Mouse (Mus musculus): Measurements from ENCODE around the gene Tmem175. TPM values are rescaled to one million over a fixed set of nuclear protein-coding genes. Genes with fewer than 3 reads are reported as not detected.
"Not testable (repeated sequence)": the region's sequence is repeated elsewhere in the genome, so short reads cannot be mapped to it uniquely, and the experiment has no call there.

The Tmem175 gene
- 10 to 100 TPM; 39.5 to 44.9 (median 42.5) TPM for total RNA-seq (2022)

DNA sequence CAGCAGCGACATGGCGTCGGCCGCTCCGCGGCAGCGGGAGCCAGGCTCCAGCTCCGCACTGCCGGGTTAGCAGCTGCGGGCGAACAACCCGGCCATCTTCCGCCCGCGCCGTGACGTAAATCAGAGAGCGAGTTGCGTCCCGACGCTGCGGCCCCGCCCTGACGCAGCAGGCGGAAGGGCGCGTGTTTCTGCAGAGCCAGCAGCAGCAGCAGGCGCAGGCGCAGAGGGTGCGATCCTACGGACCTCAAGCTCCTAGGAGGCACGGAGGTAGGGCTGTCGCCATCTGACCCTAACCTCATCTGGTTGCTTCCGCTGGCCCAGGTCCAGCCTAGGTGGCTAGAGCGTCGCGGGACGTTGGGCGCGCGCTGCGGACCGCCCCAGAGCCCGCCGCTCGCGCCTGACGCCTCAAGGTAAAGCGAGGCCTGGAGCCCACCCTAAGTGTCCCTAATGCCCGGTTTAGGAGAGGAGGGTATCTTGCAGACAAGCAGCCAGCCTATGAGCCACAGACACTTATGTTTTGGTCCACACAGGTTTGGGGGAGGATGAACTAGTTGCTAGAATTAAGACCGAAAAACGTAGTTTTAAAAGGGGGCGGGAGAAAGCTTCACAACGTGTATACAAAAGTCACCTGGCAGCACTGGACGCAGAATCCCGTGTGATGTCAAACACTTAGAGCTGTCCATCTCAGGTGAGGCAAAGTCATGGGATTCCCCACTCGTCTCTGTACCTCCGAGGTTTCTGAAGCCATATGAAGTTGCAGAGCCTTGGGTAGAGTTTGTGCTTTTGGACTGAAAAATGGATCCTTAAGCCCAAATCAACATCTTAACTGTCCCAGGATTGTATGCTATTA is at the start of gene Tmem175, which contains the start of gene Gak:
TSS of gene Tmem175 (plus strand) at position 137 of the 850 bp plus-strand sequence.
TSS of gene Gak (minus strand) at position 122 of the 850 bp plus-strand sequence.
- DNase-seq (ENCODE audit: low spot score in 2 of 2) = peak; percentile 87 to 90

DNA sequence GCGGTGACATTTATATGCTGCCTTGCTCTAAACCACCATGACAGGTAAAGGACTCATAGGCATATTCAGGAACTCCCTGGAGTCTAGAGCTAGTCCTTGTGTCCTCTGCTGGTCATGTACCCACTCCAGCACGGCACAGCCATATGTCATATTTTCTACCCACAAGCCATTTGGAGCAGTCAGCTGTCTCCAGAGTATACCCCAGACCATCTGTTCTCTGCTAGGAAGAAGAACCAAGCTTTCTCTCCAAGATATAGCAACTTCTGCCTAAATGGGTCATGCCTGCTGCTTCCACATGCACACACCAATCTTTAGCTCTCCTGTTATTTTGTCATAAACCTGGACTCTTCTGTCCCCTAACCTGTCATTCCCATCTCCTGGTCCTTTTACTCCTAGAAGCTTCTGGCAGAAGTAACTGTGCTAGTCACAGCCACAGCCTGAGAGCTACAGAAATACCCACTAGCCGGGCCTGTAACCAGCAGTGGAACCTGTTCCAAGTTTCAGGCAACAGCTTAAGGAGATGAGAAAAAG is 48.1 kb upstream of the Tmem175 start:
- DNase-seq (ENCODE audit: low spot score in 2 of 2) = peak; percentile 59 to 60

DNA sequence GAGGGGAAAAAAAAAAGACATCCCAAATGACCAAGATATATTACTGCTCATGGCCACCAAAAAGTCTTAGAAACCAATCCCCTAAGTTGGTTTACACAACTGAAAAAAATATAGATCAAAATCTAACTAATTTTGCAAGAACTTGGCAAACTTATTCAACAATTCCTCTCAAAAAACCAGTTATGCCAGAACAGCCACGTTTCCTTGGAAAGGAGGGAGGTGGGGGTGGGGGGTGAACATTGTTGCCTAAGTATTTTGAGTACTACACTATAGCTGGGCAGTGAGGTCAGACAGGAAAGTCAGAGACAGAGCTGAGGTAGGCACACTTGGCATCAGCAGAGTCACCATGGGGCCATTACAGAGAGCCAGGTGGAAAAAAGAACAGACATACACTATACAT is 29.6 kb upstream of the Tmem175 start:
- DNase-seq (ENCODE audit: low spot score in 2 of 2) = no peak

DNA sequence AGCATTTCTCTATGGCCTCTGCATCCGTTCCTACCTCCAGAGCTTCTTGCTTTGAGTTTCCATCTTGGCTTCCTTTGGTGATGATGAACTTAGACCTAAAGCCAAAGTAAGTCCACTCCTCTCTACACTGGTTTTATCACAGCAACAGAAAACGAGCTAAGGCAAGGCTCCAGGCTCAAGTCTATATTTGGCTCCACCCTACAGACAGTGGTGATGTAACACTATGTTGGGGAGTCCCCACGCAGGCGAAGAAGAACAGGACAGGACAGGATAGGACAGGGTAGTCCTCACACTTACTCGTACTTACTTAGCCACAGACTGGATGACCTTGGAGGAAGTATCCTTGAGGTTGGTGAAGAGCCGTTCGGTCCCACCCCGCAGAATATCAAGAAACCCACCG is 27.0 kb upstream of the Tmem175 start:
- no peak for DNase-seq (ENCODE audit: low spot score in 2 of 2)

DNA sequence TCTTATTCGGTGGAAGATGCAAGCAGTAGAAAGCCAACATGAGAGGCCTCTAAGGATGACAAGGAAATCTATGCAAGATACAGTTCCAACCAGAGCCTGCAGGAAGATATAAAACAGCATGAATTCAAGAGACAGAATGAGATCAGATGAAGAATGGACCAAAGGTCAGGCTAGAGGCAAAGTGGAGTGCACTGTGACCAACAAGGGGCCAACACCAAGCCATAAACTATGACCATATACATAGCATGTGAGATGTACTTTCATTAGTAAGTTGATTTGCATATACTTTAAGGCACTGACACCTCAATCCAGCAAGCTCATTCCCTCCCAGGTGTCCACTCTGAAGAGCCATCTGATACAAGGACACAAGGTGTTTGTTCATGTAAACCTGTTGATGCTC is 19.1 kb upstream of the Tmem175 start:
- no peak for DNase-seq (ENCODE audit: low spot score in 2 of 2)

DNA sequence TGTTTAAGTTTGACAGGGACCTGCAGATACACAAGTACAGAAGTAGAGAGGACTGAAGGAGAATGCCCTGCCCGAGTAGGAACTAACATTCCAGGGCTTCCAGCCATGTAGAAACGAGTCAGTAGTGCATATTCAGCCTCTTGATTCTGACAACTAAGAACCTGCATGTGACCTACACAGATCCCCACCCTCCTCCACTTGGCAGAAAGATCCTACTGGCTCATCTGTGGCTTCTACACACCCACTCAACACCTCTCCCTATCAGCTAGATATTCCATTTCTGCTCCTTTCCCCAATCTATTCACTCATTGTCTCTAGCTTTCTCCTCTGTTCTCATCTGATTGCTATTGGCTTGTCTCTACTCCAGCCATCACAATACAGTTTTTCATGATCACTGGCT is 7.7 kb upstream of the Tmem175 start:
- DNase-seq (ENCODE audit: low spot score in 2 of 2) = no peak

DNA sequence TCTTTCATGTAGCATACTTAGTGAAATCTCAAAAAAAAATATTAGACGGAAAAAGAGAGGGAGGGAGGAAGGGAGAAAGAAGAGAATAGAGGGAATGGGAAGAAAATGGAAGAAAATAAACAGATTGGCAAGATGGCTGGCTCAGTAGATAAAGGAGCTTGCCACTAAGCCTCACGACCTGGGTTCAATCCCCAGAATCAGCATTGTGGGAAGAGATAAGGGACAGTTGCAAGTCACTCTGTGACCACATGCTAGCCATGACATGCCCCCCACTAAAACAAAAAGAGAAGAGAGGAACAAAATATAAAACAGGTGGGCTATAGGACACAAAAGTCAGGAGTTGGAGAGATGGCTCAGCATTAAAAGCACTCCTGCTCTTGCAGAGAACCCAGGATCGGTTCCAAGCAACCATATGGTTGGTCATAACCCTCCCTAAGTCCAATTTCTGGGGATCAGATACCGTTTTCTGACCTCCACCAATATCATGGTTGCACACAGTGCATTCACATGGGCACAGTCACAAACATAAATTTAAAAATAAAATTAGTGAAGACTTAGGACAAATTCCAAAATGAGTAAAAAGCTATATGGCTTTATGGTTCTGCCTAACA is 3.4 kb upstream of the Tmem175 start:
- no peak for DNase-seq (ENCODE audit: low spot score in 2 of 2)

DNA sequence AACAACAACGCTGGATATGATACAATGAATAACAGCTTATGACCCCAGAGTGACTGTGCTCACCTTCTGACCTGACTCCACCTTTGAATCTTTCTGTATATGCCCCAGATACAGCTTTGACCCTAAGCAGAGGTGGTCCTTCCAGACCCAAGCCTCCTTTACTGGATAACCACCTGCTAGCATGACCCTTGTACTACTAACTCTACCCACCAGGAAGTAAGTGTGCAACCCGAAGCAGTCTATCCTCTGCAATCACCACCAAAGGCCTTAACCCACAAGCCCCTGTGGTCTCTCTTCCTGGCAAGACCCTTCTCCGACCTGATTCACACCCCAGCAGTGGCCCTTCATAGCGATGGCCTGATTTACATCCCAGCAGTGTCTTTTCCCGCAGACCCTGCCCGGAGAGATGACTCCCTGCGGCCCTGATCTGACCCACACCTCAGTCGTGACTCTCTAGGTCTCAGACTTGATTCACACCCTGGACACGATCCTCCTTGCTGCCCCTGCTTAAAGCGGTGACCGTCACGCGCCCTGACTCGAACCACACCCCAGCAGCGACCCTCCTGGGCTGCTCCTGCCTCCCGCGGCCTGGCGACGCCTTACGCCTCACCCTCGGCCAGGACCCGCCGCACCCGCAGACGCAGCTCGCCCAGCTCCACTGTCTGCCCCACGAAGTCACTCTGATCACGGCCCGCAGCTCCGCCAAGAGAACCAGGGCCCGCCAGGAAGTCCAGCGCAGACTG is 508 bp upstream of the Tmem175 start:
- no peak for DNase-seq (ENCODE audit: low spot score in 2 of 2)

DNA sequence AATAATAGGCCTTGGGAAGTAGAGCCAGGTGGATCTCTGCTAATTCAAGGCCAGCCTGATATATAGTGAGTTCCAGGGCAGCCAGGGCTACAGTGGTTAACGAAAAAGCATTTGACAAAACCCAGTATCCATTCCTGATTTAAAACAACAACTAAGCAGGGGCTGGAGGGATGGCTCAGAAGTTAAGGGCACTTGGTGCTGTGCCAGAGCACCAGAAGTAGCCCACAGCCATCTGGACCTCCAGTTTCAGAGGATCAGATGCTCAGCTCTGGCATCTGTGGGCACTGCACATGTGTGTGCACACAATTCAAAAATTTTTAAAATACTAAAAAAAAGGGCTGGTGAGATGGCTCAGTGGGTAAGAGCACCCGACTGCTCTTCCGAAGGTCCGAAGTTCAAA is 4.1 kb downstream of the Tmem175 start:
- no peak for DNase-seq (ENCODE audit: low spot score in 2 of 2)

DNA sequence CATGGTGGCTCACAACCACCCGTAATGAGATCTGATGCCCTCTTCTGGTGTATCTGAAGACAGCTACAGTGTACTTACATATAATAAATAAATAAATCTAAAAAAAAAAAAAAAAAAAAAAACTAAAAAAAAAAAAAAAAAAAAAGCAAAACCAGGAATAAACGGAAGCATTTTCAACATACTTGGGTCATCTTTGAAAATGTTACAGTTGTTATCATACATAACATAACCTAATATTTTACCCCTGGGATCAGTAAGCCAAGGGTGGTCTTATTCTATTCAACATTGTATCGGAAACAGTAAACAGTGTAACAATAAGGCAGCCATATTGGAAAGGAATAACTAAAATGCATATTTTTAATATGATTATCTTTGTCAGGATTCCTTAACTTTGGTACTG is 4.5 kb downstream of the Tmem175 start:
- not testable (repeated sequence) for DNase-seq (ENCODE audit: low spot score in 2 of 2)

DNA sequence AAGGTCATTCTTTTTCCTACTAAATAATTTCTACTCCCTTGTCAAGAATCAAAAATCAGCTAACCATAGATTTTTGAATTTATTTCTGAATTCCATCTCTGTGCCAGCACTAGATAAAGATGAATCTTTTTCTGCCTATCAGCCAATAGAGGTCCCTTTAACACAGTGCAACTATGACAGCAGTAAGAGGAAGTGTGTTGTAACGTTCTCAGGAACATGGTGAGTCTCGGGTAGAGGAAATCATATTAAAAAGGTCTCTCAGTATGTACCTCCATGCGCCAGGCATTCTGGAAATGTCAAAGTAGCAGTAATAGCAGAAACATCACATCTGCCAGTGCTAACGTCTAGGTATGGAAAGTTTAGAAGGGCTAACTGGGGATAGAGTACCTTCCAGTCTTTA is 6.6 kb downstream of the Tmem175 start:
- DNase-seq (ENCODE audit: low spot score in 2 of 2) = no peak

DNA sequence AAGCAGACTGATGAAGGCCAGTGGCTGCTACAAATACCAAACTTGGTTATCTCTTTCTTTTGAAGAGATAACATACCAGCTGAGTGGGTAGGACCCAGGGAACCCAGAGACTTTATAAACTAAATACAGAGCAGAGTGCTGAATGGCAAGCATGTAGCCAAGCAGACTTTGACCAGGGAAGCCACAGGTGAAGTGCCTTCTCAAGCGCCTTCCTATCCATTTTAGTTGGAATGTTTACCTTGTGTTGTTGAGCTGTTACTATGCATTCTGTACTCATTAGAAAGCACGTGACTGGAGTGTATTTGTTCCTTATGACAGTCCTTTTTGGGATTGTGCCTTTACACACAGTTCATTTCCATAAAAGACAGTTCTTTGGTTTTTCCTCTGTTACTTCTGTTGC is 14.1 kb downstream of the Tmem175 start:
- DNase-seq (ENCODE audit: low spot score in 2 of 2) = no peak

DNA sequence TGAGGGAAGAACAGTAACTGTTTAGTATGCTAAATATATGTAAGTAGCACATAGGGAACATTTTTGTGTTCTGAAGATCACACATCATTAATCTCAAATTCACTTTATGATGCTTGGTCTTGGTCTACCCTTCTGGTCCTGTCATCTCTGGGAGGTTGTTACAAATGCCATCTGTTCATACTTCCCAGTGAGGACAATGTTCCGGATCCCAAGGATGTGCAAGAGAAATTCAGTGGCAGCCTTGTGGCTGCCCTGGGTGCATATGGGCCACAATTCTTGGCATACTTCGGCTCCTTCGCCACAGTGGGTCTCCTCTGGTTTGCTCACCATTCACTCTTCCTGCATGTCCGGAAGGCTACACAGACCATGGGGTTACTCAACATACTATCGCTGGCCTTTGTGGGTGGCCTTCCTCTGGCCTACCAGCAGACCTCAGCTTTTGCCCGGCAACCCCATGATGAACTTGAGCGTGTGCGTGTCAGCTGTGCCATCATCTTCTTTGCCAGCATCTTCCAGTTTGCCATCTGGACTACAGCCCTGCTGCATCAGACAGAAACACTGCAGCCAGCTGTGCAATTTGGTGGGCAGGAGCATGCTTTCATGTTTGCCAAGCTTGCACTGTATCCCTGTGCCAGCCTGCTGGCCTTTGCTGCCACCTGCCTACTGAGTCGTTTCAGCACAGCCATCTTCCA is 16.2 kb downstream of the Tmem175 start:
- no peak for DNase-seq (ENCODE audit: low spot score in 2 of 2)

DNA sequence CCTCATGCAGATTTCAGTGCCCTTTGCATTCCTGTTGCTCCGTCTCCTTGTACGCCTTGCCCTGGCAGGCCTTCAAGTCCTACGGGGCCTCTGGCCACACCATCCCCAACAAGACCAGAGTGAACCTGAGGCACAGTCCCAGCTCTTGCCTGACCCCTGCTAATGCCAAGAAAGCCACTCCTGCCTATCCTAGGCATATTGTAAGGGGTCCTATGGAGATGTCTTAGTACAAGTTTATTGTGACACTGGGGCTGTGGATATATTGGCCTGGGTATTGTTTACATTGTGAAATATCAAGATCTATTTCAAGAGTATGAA is 16.7 kb downstream of the Tmem175 start:
- no peak for DNase-seq (ENCODE audit: low spot score in 2 of 2)

DNA sequence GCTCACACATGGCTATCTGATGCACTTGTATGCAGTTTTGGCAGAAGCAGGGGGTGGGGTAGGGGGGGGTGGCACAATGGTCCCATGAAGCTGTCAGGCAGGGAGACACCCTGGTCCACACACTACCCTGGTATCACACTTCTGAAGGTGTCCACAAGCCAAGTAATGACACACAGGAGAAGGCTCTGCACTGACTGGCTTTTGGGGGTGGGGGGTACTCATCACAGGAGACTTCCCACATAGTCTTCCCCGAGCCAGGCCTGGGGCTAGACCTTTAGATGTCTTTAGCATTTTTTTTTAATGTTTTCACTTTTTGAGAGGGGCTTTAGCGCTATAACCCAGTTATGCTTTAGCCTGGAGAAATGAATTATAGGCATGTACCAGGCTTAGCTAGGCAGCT is 17.7 kb downstream of the Tmem175 start:
- DNase-seq (ENCODE audit: low spot score in 2 of 2) = no peak

DNA sequence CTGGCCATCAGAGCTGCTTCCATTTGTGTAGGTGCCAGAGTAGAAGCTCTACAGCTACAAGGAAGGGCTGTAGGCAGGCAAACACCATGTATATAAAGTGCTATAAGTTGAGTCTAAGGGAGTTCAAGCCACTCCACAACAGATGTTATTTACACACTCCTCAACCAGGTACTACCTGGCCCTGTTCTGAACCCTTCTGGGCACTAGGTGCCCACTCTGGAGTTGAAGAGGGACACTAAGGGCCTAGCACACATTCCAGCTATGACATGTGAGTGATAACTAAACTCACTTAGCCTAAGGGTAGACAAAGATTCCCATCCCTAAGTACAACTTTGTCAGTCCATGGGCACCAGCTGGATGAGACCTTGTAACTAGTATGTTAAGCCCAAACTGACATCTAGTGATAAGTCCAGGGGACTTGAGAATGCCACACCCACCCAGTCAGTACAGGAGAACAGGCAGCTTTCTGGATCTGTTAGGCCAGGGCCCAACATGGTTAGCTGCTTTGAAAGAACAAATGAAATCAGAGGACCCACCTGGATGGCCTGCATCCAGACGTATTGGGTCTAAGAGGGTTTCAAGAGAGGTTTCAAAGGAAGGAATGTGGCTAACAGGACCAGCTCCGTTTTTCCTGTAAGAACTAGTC is 18.4 kb downstream of the Tmem175 start:
- no peak for DNase-seq (ENCODE audit: low spot score in 2 of 2)

DNA sequence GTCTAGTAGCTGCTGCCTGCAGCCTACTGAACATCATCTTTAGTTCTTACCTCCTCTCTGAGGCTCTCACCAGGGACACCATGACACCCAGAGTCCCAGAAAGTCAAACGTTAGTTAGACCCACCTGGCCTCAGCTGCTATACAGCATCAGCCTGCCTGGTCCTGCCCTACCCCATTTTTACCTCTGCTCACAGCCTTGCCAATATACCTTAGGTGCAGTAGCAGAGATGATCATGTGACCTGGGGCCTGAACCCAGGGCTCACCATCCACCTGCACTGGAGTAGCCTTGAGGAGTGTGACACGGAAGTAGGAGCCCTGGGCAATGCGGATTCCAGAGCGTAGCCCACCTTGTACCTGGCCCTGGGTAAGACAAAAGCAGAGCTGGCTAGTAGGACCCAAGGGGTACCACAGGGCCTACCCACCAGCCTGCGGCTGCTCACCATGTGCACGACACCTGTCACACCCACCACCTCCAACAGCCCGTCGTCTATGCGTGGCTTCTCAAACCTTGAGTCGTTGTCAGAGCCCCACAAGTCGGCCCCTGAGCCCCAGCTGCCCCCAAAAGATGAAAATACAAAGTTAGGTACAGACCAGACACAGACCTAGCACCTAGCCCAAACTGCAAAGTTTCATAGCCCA is 19.5 kb downstream of the Tmem175 start:
- no peak for DNase-seq (ENCODE audit: low spot score in 2 of 2)

DNA sequence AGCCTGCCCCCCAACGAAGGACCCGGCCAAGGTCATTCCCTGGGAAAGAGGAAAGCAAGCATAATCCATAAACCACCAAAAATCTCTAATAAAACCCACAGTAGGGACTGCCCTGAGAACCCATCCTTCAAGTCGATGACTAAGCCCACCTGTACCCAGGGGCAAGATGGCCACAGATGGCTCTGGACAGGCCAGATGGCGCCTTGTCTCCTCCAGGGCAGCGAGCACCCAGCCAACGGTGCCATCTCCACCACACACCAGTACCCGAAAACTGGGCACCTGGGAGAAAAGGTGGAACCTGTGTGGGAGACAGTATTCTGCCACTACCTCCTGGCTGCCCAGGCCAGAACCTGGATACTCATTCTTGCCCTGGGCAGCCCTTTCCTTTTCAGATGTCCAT is 20.8 kb downstream of the Tmem175 start:
- DNase-seq (ENCODE audit: low spot score in 2 of 2) = no peak

DNA sequence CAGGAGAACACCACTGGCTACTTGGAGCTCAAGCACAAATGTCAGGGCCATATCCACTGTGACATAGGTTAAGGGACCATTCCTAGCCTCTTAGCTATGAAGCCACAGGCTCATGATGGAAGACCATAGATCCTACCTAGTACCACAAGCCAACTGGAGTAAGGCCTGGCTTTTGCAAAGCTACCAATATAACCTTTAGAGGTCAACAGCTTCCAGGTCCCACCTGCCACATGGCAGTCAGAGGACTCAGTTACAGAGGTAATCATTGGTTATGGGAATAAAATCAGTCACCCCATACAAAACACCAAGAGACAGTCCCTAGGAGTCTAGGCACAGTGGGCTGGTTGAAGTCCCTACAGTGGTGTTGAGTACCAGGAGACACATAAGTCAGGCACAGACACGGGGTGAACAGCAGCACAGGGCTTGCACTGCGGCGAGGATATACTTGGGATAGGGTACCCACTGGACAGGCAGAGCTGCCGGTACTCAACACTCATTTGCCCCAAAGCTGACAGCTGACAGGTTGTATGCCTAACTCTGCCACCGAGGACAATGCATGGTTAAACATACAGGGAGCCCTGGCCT is 21.7 kb downstream of the Tmem175 start:
- no peak for DNase-seq (ENCODE audit: low spot score in 2 of 2)

DNA sequence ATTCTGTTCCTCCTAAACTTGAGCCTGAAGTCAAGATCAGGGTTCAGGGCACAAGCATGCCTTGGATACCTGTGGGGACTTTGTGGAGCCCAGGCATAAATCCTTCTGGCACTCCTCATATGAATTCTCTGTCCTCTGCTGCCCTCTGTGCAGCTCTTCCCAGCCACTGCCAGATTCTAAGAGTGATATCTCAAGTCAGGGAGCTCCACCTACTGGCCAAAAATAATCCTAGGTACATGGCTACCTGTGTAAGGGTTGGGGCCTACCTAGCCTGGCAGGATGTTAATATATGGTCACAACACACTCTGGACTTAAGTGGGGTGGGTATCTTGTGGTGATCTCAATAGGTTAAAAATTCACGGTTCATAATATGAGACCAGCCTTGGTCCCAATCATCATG is 22.3 kb downstream of the Tmem175 start:
- no peak for DNase-seq (ENCODE audit: low spot score in 2 of 2)
